Mouse (Mus musculus): ENCODE measurements around the gene B230217C12Rik.

The B230217C12Rik gene

GRCm38 (mm10) chr11:97809235-97810121, 31.1 kb upstream of the B230217C12Rik start:
- DNase-seq (ENCODE audit: low spot score) = no peak

- no peak for DNase-seq (ENCODE audit: low spot score)
These were observed 30.2 kb upstream of the B230217C12Rik start for GRCm38 (mm10) chr11:97810356-97810755.

GRCm38 (mm10) chr11:97810970-97811369, 29.6 kb upstream of the B230217C12Rik start:
- no peak for DNase-seq (ENCODE audit: low spot score)

- no peak for DNase-seq (ENCODE audit: low spot score)
These were observed 28.8 kb upstream of the B230217C12Rik start for GRCm38 (mm10) chr11:97811569-97812362.

GRCm38 (mm10) chr11:97812491-97812921, 28.1 kb upstream of the B230217C12Rik start:
- peak; percentile 67 for DNase-seq (ENCODE audit: low spot score)

- DNase-seq (ENCODE audit: low spot score) = no peak
These were observed 27.5 kb upstream of the B230217C12Rik start for GRCm38 (mm10) chr11:97813085-97813484.

- no peak for DNase-seq (ENCODE audit: low spot score)
These were observed 26.6 kb upstream of the B230217C12Rik start for GRCm38 (mm10) chr11:97813746-97814515.

- no peak for DNase-seq (ENCODE audit: low spot score)
These were observed 24.8 kb upstream of the B230217C12Rik start for GRCm38 (mm10) chr11:97815736-97816135.

- DNase-seq (ENCODE audit: low spot score) = no peak
These were observed 24.4 kb upstream of the B230217C12Rik start for GRCm38 (mm10) chr11:97816176-97816575.

- no peak for DNase-seq (ENCODE audit: low spot score)
These were observed 23.7 kb upstream of the B230217C12Rik start for GRCm38 (mm10) chr11:97816916-97817315.

GRCm38 (mm10) chr11:97817379-97817778, 23.2 kb upstream of the B230217C12Rik start:
- no peak for DNase-seq (ENCODE audit: low spot score)

- no peak for DNase-seq (ENCODE audit: low spot score)
These were observed 22.6 kb upstream of the B230217C12Rik start for GRCm38 (mm10) chr11:97818003-97818402.

- DNase-seq (ENCODE audit: low spot score) = peak; percentile 55
These were observed 22.0 kb upstream of the B230217C12Rik start for GRCm38 (mm10) chr11:97818571-97818970.

- DNase-seq (ENCODE audit: low spot score) = no peak
These were observed 21.5 kb upstream of the B230217C12Rik start for GRCm38 (mm10) chr11:97819102-97819501.

GRCm38 (mm10) chr11:97819923-97820322, 20.7 kb upstream of the B230217C12Rik start:
- DNase-seq (ENCODE audit: low spot score) = no peak

- no peak for DNase-seq (ENCODE audit: low spot score)
These were observed 19.7 kb upstream of the B230217C12Rik start for GRCm38 (mm10) chr11:97820840-97821239.

GRCm38 (mm10) chr11:97821401-97822064, 19.0 kb upstream of the B230217C12Rik start:
- DNase-seq (ENCODE audit: low spot score) = no peak

GRCm38 (mm10) chr11:97822840-97823603, 17.6 kb upstream of the B230217C12Rik start:
- no peak for DNase-seq (ENCODE audit: low spot score)

- DNase-seq (ENCODE audit: low spot score) = no peak
These were observed 16.4 kb upstream of the B230217C12Rik start for GRCm38 (mm10) chr11:97824168-97824567.

GRCm38 (mm10) chr11:97824895-97825294, 15.7 kb upstream of the B230217C12Rik start:
- no peak for DNase-seq (ENCODE audit: low spot score)

- DNase-seq (ENCODE audit: low spot score) = no peak
These were observed 15.3 kb upstream of the B230217C12Rik start for GRCm38 (mm10) chr11:97825295-97825694.
